Mouse (Mus musculus): ENCODE data around the gene Phf5a.
A peak's percentile ranks its signal among the peaks of the same experiment; 100 is the strongest.

Phf5a gene

DNA sequence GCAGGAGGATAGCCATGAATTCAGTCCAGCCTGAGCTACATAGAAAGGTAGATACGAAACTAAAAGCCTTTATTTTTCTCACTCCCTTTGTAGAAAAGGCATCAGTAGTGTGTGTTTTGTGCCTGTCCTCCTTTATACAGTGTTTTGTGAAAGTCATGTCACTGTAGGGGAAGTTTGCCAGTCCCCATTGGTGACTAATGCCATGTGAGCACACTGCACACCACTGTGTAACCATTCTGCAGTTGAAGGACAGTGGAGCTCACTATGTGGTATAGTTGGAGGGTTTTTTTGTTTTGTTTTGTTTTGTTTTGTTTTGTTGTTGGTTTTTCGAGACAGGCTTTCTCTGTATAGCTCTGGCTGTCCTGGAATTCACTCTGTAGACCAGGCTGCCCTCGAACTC is 53.3 kb downstream of the Phf5a start:
- no peak for DNase-seq

DNA sequence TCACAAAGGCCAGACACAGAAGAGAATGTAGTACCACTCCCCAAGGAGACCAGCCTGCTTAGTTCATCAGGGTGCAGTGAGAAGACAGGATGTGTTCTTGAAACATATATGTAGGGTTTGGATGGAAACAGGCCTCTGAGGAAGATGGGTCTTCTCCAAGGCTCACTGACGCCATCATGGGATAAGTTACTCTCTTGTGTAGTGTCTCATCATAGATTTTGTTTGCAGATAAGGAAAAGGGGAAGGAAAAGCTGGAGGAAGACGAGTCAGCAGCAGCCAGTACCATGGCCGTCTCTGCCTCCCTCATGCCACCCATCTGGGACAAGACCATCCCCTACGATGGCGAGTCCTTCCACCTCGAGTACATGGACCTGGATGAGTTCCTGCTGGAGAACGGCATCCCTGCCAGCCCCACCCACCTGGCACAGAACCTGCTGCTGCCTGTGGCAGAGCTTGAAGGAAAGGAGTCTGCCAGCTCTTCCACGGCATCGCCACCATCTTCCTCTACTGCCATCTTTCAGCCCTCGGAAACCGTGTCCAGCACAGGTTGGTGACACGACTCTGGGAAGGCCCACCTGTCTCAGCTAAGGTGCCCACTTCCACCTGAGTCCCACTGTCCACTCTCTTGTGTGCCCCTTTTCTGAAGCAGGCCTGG is 56.9 kb downstream of the Phf5a start:
- peak in 1 of 2 experiments; percentile 22 for DNase-seq

Data from lung, postnatal 4 days (tissue).